In genomic region chr11:77806855-77807254, GRCm38 (mm10) we compare ENCODE assay signal across 33 mouse cellular contexts. TPM values are rescaled to one million over a fixed set of nuclear protein-coding genes. Genes with fewer than 3 reads are reported as not detected.
DNase-seq lines count a peak whose midpoint lies in the region; ATAC-seq and TF ChIP-seq lines count a peak whose summit lies in the region.
"Had no signal": no experiment of that assay in that cellular context is flagged by ENCODE, and none has a peak within 500 bp of the region (broad histone marks: within the 10 kb centered on the region; RNA-seq: fewer than 3 reads in every experiment).

No protein-coding gene starts in this region.

- peak overlapping the region; percentile 50; the same call in 1 of the 2 replicates for H3K27ac ChIP-seq in forebrain, embryonic 15.5 days (replicated peaks)
- no peak overlapping the region for H3K27ac ChIP-seq in forebrain, postnatal 0 days (ENCODE audit: low read depth, low read length)
- peak overlapping the region in 1 of 2 experiments; percentile 55; a peak in 2 of 4 replicates for H3K27ac ChIP-seq in heart, embryonic 14.5 days (replicated peaks in 1 of 2; ENCODE audit: control insufficient read depth in 1 of 2, insufficient read depth in 1 of 2, low read depth in 2 of 2, low read length in 2 of 2)
- H3K27ac ChIP-seq in heart, embryonic 10.5 days = no peak overlapping the region; the same call in 1 of the 2 replicates
- peak overlapping the region; percentile 28; the same call in 1 of the 2 replicates for H3K27ac ChIP-seq in layer of hippocampus, adult 2 months
- H3K27ac ChIP-seq: embryonic facial prominence, embryonic 13.5 days; hindbrain, embryonic 14.5 days; limb, embryonic 12.5 days had no signal

- H3K4me3 ChIP-seq in forebrain, embryonic 15.5 days = no peak overlapping the region
- no peak overlapping the region for H3K4me3 ChIP-seq in forebrain, postnatal 0 days (ENCODE audit: low read depth, low read length)
- no peak overlapping the region for H3K4me3 ChIP-seq in heart, embryonic 14.5 days (ENCODE audit: control insufficient read depth in 1 of 2, insufficient read depth in 1 of 2, low read depth in 1 of 2, low read length in 2 of 2)
- H3K4me3 ChIP-seq in heart, embryonic 10.5 days = no peak overlapping the region
- H3K4me3 ChIP-seq in layer of hippocampus, adult 2 months = no peak overlapping the region
- H3K4me3 ChIP-seq: embryonic facial prominence, embryonic 13.5 days; erythroblast, embryonic 14.5 days; forebrain, embryonic 12.5 days; limb, embryonic 12.5 days had no signal

- ATAC-seq in forebrain, embryonic 15.5 days (replicated peaks) = no peak
- ATAC-seq in forebrain, postnatal 0 days = no peak
- no peak for ATAC-seq in heart, embryonic 14.5 days (ENCODE audit: insufficient number of reproducible peaks, insufficient read depth, low FRiP score, low read depth)
- ATAC-seq: activated CD4-positive, CD25-positive, alpha-beta regulatory T cell, adult 4 months; inflammation-experienced regulatory T-cells, adult 6 months; liver, postnatal 0 days; lung, postnatal 0 days had no signal

- H3K36me3 ChIP-seq in forebrain, embryonic 15.5 days = no peaks in the 10 kb centered on the region
- no peaks in the 10 kb centered on the region for H3K36me3 ChIP-seq in forebrain, postnatal 0 days (ENCODE audit: insufficient read depth)
- peaks cover 37% of the 10 kb centered on the region for H3K36me3 ChIP-seq in heart, embryonic 14.5 days (ENCODE audit: control insufficient read depth, insufficient read depth, low read length)
- peaks cover 45% of the 10 kb centered on the region for H3K36me3 ChIP-seq in heart, embryonic 10.5 days
- H3K36me3 ChIP-seq: forebrain, embryonic 12.5 days; limb, embryonic 12.5 days had no signal

- no peak for DNase-seq in forebrain, postnatal 0 days
- no peak for DNase-seq in heart, embryonic 10.5 days (ENCODE audit: low spot score)
- DNase-seq in layer of hippocampus, adult 2 months (ENCODE audit: low spot score in 2 of 2) = no peak
- DNase-seq in layer of hippocampus, postnatal 25 days (ENCODE audit: extremely low spot score in 1 of 2, low spot score in 1 of 2) = no peak
- DNase-seq in frontal cortex, postnatal 25 days (ENCODE audit: low spot score in 2 of 2) = no peak
- DNase-seq: B cell, adult 2 months; cerebellum, adult 8-10 months; cerebellum, postnatal 36 days; embryo, embryonic 11 days; kidney, adult 18-20 months; liver, postnatal 0 days; thymus, adult 18-20 months; thymus, postnatal 36 days had no signal

- no peaks in the 10 kb centered on the region for H3K9me3 ChIP-seq in forebrain, embryonic 15.5 days
- no peaks in the 10 kb centered on the region for H3K9me3 ChIP-seq in forebrain, postnatal 0 days (ENCODE audit: low read length)
- no peaks in the 10 kb centered on the region for H3K9me3 ChIP-seq in heart, embryonic 14.5 days (ENCODE audit: control insufficient read depth, low read length)
- no peaks in the 10 kb centered on the region for H3K9me3 ChIP-seq in heart, embryonic 10.5 days
- H3K9me3 ChIP-seq: embryonic facial prominence, embryonic 13.5 days; forebrain, embryonic 12.5 days; limb, embryonic 12.5 days had no signal

- H3K4me1 ChIP-seq in forebrain, embryonic 15.5 days = peaks cover 39% of the 10 kb centered on the region
- 0 out of 2 replicates have a peak, but pooled peaks cover 4% of the 10 kb centered on the region for H3K4me1 ChIP-seq in forebrain, postnatal 0 days (ENCODE audit: insufficient read depth)
- H3K4me1 ChIP-seq in heart, embryonic 14.5 days (ENCODE audit: control insufficient read depth in 2 of 2, insufficient read depth in 2 of 2, low read length in 2 of 2) = peaks cover 46 to 73% of the 10 kb centered on the region in 2 experiments
- H3K4me1 ChIP-seq in heart, embryonic 10.5 days = peaks cover 83% of the 10 kb centered on the region

- WGBS in forebrain, embryonic 15.5 days = 83% methylated on average over 6 of the region's 6 CpGs
- WGBS in forebrain, postnatal 0 days = 85% methylated on average over 6 of the region's 6 CpGs
- 57% methylated on average over 6 of the region's 6 CpGs for WGBS in heart, embryonic 14.5 days
- 70% methylated on average over 6 of the region's 6 CpGs for WGBS in heart, embryonic 10.5 days

- H3K4me2 ChIP-seq in forebrain, embryonic 15.5 days (replicated peaks) = no peak overlapping the region
- H3K4me2 ChIP-seq in forebrain, postnatal 0 days (ENCODE audit: low read depth) = no peak overlapping the region
- H3K4me2 ChIP-seq in heart, embryonic 14.5 days (ENCODE audit: low read length) = peak overlapping the region; percentile 31
- H3K4me2 ChIP-seq: embryonic facial prominence, embryonic 13.5 days; forebrain, embryonic 12.5 days; hindbrain, embryonic 14.5 days; limb, embryonic 12.5 days; liver, embryonic 11.5 days; midbrain, embryonic 11.5 days had no signal

- H3K27me3 ChIP-seq in forebrain, embryonic 15.5 days = no peaks in the 10 kb centered on the region
- H3K27me3 ChIP-seq in forebrain, postnatal 0 days (ENCODE audit: insufficient read depth, low read length) = no peaks in the 10 kb centered on the region
- no peaks in the 10 kb centered on the region for H3K27me3 ChIP-seq in heart, embryonic 14.5 days (ENCODE audit: control insufficient read depth, insufficient read depth, low read length)
- no peaks in the 10 kb centered on the region for H3K27me3 ChIP-seq in heart, embryonic 10.5 days (ENCODE audit: insufficient read depth, poor library complexity, severe bottlenecking)
- H3K27me3 ChIP-seq: CH12.LX; embryonic facial prominence, embryonic 13.5 days; forebrain, embryonic 12.5 days; limb, embryonic 12.5 days had no signal

- TF ChIP-seq CTCF in forebrain, postnatal 0 days (IDR thresholded peaks at IDR 0.05; ENCODE audit: low read depth) = no peak
- TF ChIP-seq CTCF in layer of hippocampus, adult 2 months (conservative IDR thresholded peaks at IDR 0.05) = no peak

- H3K9ac ChIP-seq in forebrain, embryonic 15.5 days (replicated peaks) = no peak overlapping the region
- no peak overlapping the region for H3K9ac ChIP-seq in forebrain, postnatal 0 days
- H3K9ac ChIP-seq in heart, embryonic 14.5 days (ENCODE audit: low read length) = peak overlapping the region; percentile 49; the same call in 1 of the 2 replicates
- H3K9ac ChIP-seq: embryonic facial prominence, embryonic 13.5 days; forebrain, embryonic 12.5 days; hindbrain, embryonic 14.5 days; limb, embryonic 12.5 days; liver, postnatal 0 days had no signal

RNA-seq across cellular contexts. Expression of gene Gm10277, which starts 19.3 kb away (rescaled TPM):
- 2.4 and 2.5 TPM in 2 replicates for polyA plus RNA-seq in forebrain, embryonic 15.5 days (2015; fragmentation: Nextera tagmentation; extraction: Ambion mirVana)
- not detected in 2 replicates for total RNA-seq in forebrain, postnatal 0 days (2014; rRNA removed)
- polyA plus RNA-seq in forebrain, postnatal 0 days (2015; fragmentation: Nextera tagmentation; extraction: Ambion mirVana) = 0.29 TPM in 1 of 2 replicates, not detected in the other
- polyA plus RNA-seq in heart, embryonic 14.5 days (2014; fragmentation: Nextera tagmentation; extraction: Ambion mirVana) = 0.84 and 1.1 TPM in 2 replicates
- 1.1 and 1.6 TPM in 2 replicates for polyA plus RNA-seq in heart, embryonic 10.5 days (2016; fragmentation: Nextera tagmentation; extraction: Ambion mirVana)
- total RNA-seq in layer of hippocampus, adult 2 months (2021) = not detected
- total RNA-seq in layer of hippocampus, postnatal 25 days (2021) = not detected
- total RNA-seq: CH12.LX; gastrocnemius, postnatal 25 days; heart, postnatal 10 days; layer of hippocampus, adult 8-10 months; left cerebral cortex, postnatal 14 days; neutrophil, adult 5-6 weeks had no signal
- polyA plus RNA-seq: brain, embryonic 14.5 days; erythroblast, embryonic 14.5 days; small intestine, adult 2 months had no signal

RNA-seq across cellular contexts. Expression of gene Myo18a, which starts 43.8 kb away (rescaled TPM):
- 45.5 and 52.5 TPM in 2 replicates for polyA plus RNA-seq in forebrain, embryonic 15.5 days (2015; fragmentation: Nextera tagmentation; extraction: Ambion mirVana)
- 67.5 and 85.2 TPM in 2 replicates for total RNA-seq in forebrain, postnatal 0 days (2014; rRNA removed)
- 23.9 and 33.8 TPM in 2 replicates for polyA plus RNA-seq in forebrain, postnatal 0 days (2015; fragmentation: Nextera tagmentation; extraction: Ambion mirVana)
- polyA plus RNA-seq in heart, embryonic 14.5 days (2014; fragmentation: Nextera tagmentation; extraction: Ambion mirVana) = 114 and 115 TPM in 2 replicates
- polyA plus RNA-seq in heart, embryonic 10.5 days (2016; fragmentation: Nextera tagmentation; extraction: Ambion mirVana) = 95.5 and 153 TPM in 2 replicates
- 100 to 1,000 TPM; 137 to 156 TPM for total RNA-seq in layer of hippocampus, adult 2 months (2021)
- 100 to 1,000 TPM; 136 to 158 TPM for total RNA-seq in layer of hippocampus, postnatal 25 days (2021)

Comparison
In these comparisons a context has a peak if more than half of its experiments do, and no peak if none do; other contexts are left out.
1. H3K27ac ChIP-seq: peak in forebrain, embryonic 15.5 days (single experiment) and layer of hippocampus, adult 2 months (single experiment); none in forebrain, postnatal 0 days (single experiment) and heart, embryonic 10.5 days (single experiment).